11 mouse cellular contexts compared by ENCODE assay signal in genomic region chr8:83916015-83916414, GRCm38 (mm10). TPM values are rescaled to one million over a fixed set of nuclear protein-coding genes. Genes with fewer than 3 reads are reported as not detected.
A peak's percentile ranks its signal among the peaks of the same experiment; 100 is the strongest.
DNase-seq lines count a peak whose midpoint lies in the region; ATAC-seq and TF ChIP-seq lines count a peak whose summit lies in the region.
"Had no signal": no experiment of that assay in that cellular context is flagged by ENCODE, and none has a peak within 500 bp of the region (broad histone marks: within the 10 kb centered on the region; RNA-seq: fewer than 3 reads in every experiment).

No protein-coding gene starts in this region.

- TF ChIP-seq CTCF in heart, adult 2 months (IDR thresholded peaks at IDR 0.05), result no peak

- DNase-seq in heart, adult 2 months, result no peak
- peak; percentile 88 for DNase-seq in brain, adult 2 months (ENCODE audit: low read depth, low spot score)
- peak; percentile 64 for DNase-seq in cerebellum, adult 9-11 months
- peak; percentile 43 to 51 for DNase-seq in layer of hippocampus, postnatal 25 days (ENCODE audit: extremely low spot score in 1 of 2, low spot score in 1 of 2)
- DNase-seq in urinary bladder, postnatal 36 days (ENCODE audit: low spot score in 2 of 2), result no peak
- DNase-seq in urinary bladder, postnatal 10 days (ENCODE audit: low spot score), result no peak
- DNase-seq: heart, postnatal 4 days; liver, postnatal 0 days; retina, postnatal 1 day had no signal

- TF ChIP-seq POLR2A in heart, adult 2 months (IDR thresholded peaks at IDR 0.05; ENCODE audit: insufficient read depth, low read depth, low read length), result no peak

- H3K27me3 ChIP-seq in heart, embryonic 14.5 days (ENCODE audit: control insufficient read depth, insufficient read depth, low read length), result no peaks in the 10 kb centered on the region
- no peaks in the 10 kb centered on the region for H3K27me3 ChIP-seq in heart, adult 2 months (ENCODE audit: control insufficient read depth, insufficient read depth, low read length)
- H3K27me3 ChIP-seq: megakaryocyte, embryonic 14.5 days had no signal

- H3K27ac ChIP-seq in heart, embryonic 14.5 days (replicated peaks in 1 of 2; ENCODE audit: control insufficient read depth in 1 of 2, insufficient read depth in 1 of 2, low read depth in 2 of 2, low read length in 2 of 2), result peak overlapping the region; percentile 12 to 28; a peak in 1 of 4 replicates
- H3K27ac ChIP-seq in heart, adult 2 months, result no peak overlapping the region

- no peaks in the 10 kb centered on the region for H3K79me2 ChIP-seq in heart, adult 2 months (replicated peaks; ENCODE audit: control insufficient read depth, insufficient read depth, low read length)

- H3K4me2 ChIP-seq in heart, embryonic 14.5 days (ENCODE audit: low read length), result peak overlapping the region; percentile 18

- peaks cover 28 to 40% of the 10 kb centered on the region in 2 experiments for H3K4me1 ChIP-seq in heart, embryonic 14.5 days (ENCODE audit: control insufficient read depth in 2 of 2, insufficient read depth in 2 of 2, low read length in 2 of 2)
- H3K4me1 ChIP-seq in heart, adult 2 months (ENCODE audit: control insufficient read depth, insufficient read depth, low read length), result no peaks in the 10 kb centered on the region

- no peaks in the 10 kb centered on the region for H3K9me3 ChIP-seq in heart, embryonic 14.5 days (ENCODE audit: control insufficient read depth, low read length)
- H3K9me3 ChIP-seq: megakaryocyte, embryonic 14.5 days had no signal

- peak overlapping the region; percentile 48 for H3K9ac ChIP-seq in heart, embryonic 14.5 days (ENCODE audit: low read length)
- H3K9ac ChIP-seq in heart, adult 2 months (ENCODE audit: low read depth, low read length), result no peak overlapping the region
- H3K9ac ChIP-seq: liver, postnatal 0 days had no signal

- H3K36me3 ChIP-seq in heart, embryonic 14.5 days (ENCODE audit: control insufficient read depth, insufficient read depth, low read length), result peaks cover 25% of the 10 kb centered on the region
- H3K36me3 ChIP-seq in heart, adult 2 months (ENCODE audit: control insufficient read depth, insufficient read depth, low read length), result no peaks in the 10 kb centered on the region

- intact Hi-C loops in heart, adult 2 months (cut with DNase I), result no loop called here

- H3K4me3 ChIP-seq in heart, embryonic 14.5 days (ENCODE audit: control insufficient read depth in 1 of 2, insufficient read depth in 1 of 2, low read depth in 1 of 2, low read length in 2 of 2), result no peak overlapping the region
- H3K4me3 ChIP-seq in heart, adult 2 months, result no peak overlapping the region
- H3K4me3 ChIP-seq: megakaryocyte, embryonic 14.5 days had no signal

- no peak; the same call in 1 of the 2 replicates for ATAC-seq in heart, embryonic 14.5 days (ENCODE audit: insufficient number of reproducible peaks, insufficient read depth, low FRiP score, low read depth)
- ATAC-seq: liver, postnatal 0 days had no signal

- WGBS in heart, embryonic 14.5 days, result 37% methylated on average over 5 of the region's 5 CpGs
- 51% methylated on average over 5 of the region's 5 CpGs for WGBS in heart, adult 2 months

- no peak for TF ChIP-seq EP300 in heart, adult 2 months (IDR thresholded peaks at IDR 0.05; ENCODE audit: insufficient read depth, low read depth, low read length)

RNA-seq across cellular contexts. Expression of gene Adgrl1, which starts 16.1 kb away (rescaled TPM):
- 10.4 and 13.0 TPM in 2 replicates for polyA plus RNA-seq in heart, embryonic 14.5 days (2014; fragmentation: Nextera tagmentation; extraction: Ambion mirVana)
- 10 to 100 TPM; 11.3 to 12.9 TPM for total RNA-seq in heart, adult 2 months (2021)
- 33.8 and 45.8 TPM in 2 replicates for polyA plus RNA-seq in heart, adult 2 months (2012; rRNA removed)
- total RNA-seq in layer of hippocampus, postnatal 25 days (2021), result 100 to 1,000 TPM; 315 to 348 TPM

RNA-seq across cellular contexts. Expression of gene Gm10644, which starts 39.0 kb away (rescaled TPM):
- polyA plus RNA-seq in heart, embryonic 14.5 days (2014; fragmentation: Nextera tagmentation; extraction: Ambion mirVana), result 0.51 and 0.66 TPM in 2 replicates
- total RNA-seq in heart, adult 2 months (2021), result 1 to 10 TPM; 1.3 to 1.7 TPM
- 1.9 and 2.8 TPM in 2 replicates for polyA plus RNA-seq in heart, adult 2 months (2012; rRNA removed)
- total RNA-seq in layer of hippocampus, postnatal 25 days (2021), result under 1 TPM; 0.49 to 0.54 TPM

RNA-seq across cellular contexts. Expression of gene Asf1b, which starts 39.3 kb away (rescaled TPM):
- 57.2 and 60.7 TPM in 2 replicates for polyA plus RNA-seq in heart, embryonic 14.5 days (2014; fragmentation: Nextera tagmentation; extraction: Ambion mirVana)
- total RNA-seq in heart, adult 2 months (2021), result 1 to 10 TPM; 1.7 to 1.8 TPM
- polyA plus RNA-seq in heart, adult 2 months (2012; rRNA removed), result 2.2 and 3.7 TPM in 2 replicates
- 1 to 10 TPM in 1 of 2 experiments, under 1 TPM in 1; 0.39 to 1.2 TPM for total RNA-seq in layer of hippocampus, postnatal 25 days (2021)

RNA-seq across cellular contexts. Expression of gene Prkaca, which starts 56.8 kb away (rescaled TPM):
- polyA plus RNA-seq in heart, embryonic 14.5 days (2014; fragmentation: Nextera tagmentation; extraction: Ambion mirVana), result 160 and 211 TPM in 2 replicates
- 100 to 1,000 TPM; 306 to 331 TPM for total RNA-seq in heart, adult 2 months (2021)
- 239 and 333 TPM in 2 replicates for polyA plus RNA-seq in heart, adult 2 months (2012; rRNA removed)
- total RNA-seq in layer of hippocampus, postnatal 25 days (2021), result 100 to 1,000 TPM; 257 to 273 TPM

Comparison
In these comparisons a context has a peak if more than half of its experiments do, and no peak if none do; other contexts are left out.
1. DNase-seq: peak in brain, adult 2 months (single experiment), cerebellum, adult 9-11 months (single experiment) and layer of hippocampus, postnatal 25 days (2 of 2); none in heart, adult 2 months (0 of 2), urinary bladder, postnatal 36 days (0 of 2) and urinary bladder, postnatal 10 days (single experiment).
2. RNA of gene Adgrl1, which starts 16.1 kb away (total RNA-seq): 315 to 348 TPM in layer of hippocampus, postnatal 25 days; 11.3 to 12.9 TPM in heart, adult 2 months; every median in the first group is over 10 times any median in the second.